Mouse (Mus musculus): ENCODE results near the gene Psen2.

Gene Psen2

GRCm38 (mm10) chr1:180263364-180263997 is at the start of gene Psen2:
TSS of gene Psen2 (minus strand) at chr1:180263438.
- no peak for DNase-seq (ENCODE audit: low spot score in 2 of 2)

GRCm38 (mm10) chr1:180312792-180313311 is 49.6 kb upstream of the Psen2 start:
- no peak for DNase-seq (ENCODE audit: low spot score in 2 of 2)

- DNase-seq (ENCODE audit: low spot score in 2 of 2) = no peak
These were observed 49.0 kb upstream of the Psen2 start for GRCm38 (mm10) chr1:180312286-180312685.

- DNase-seq (ENCODE audit: low spot score in 2 of 2) = no peak
These were observed 45.7 kb upstream of the Psen2 start for GRCm38 (mm10) chr1:180308897-180309296.

GRCm38 (mm10) chr1:180307661-180308060 is 44.4 kb upstream of the Psen2 start:
- DNase-seq (ENCODE audit: low spot score in 2 of 2) = no peak

GRCm38 (mm10) chr1:180306889-180307288 is 43.7 kb upstream of the Psen2 start:
- DNase-seq (ENCODE audit: low spot score in 2 of 2) = no peak

GRCm38 (mm10) chr1:180303600-180303999 is 40.4 kb upstream of the Psen2 start:
- DNase-seq (ENCODE audit: low spot score in 2 of 2) = no peak

- DNase-seq (ENCODE audit: low spot score in 2 of 2) = no peak
These were observed 39.2 kb upstream of the Psen2 start for GRCm38 (mm10) chr1:180302253-180303120.

GRCm38 (mm10) chr1:180300997-180301396 is 37.8 kb upstream of the Psen2 start:
- no peak for DNase-seq (ENCODE audit: low spot score in 2 of 2)

GRCm38 (mm10) chr1:180300292-180300691 is 37.1 kb upstream of the Psen2 start:
- no peak for DNase-seq (ENCODE audit: low spot score in 2 of 2)

GRCm38 (mm10) chr1:180299697-180300096 is 36.5 kb upstream of the Psen2 start:
- DNase-seq (ENCODE audit: low spot score in 2 of 2) = no peak

GRCm38 (mm10) chr1:180296088-180296487 is 32.9 kb upstream of the Psen2 start:
- DNase-seq (ENCODE audit: low spot score in 2 of 2) = no peak

GRCm38 (mm10) chr1:180290358-180290757 is 27.1 kb upstream of the Psen2 start:
- DNase-seq (ENCODE audit: low spot score in 2 of 2) = no peak

GRCm38 (mm10) chr1:180289788-180290187 is 26.6 kb upstream of the Psen2 start:
- no peak for DNase-seq (ENCODE audit: low spot score in 2 of 2)

- no peak for DNase-seq (ENCODE audit: low spot score in 2 of 2)
These were observed 25.7 kb upstream of the Psen2 start for GRCm38 (mm10) chr1:180288872-180289468.

GRCm38 (mm10) chr1:180288227-180288626 is 25.0 kb upstream of the Psen2 start:
- DNase-seq (ENCODE audit: low spot score in 2 of 2) = no peak

GRCm38 (mm10) chr1:180286081-180286831 is 23.0 kb upstream of the Psen2 start:
- no peak for DNase-seq (ENCODE audit: low spot score in 2 of 2)

- DNase-seq (ENCODE audit: low spot score in 2 of 2) = no peak
These were observed 20.9 kb upstream of the Psen2 start for GRCm38 (mm10) chr1:180283813-180284768.

- DNase-seq (ENCODE audit: low spot score in 2 of 2) = no peak
These were observed 19.3 kb upstream of the Psen2 start for GRCm38 (mm10) chr1:180282581-180282980.

GRCm38 (mm10) chr1:180279648-180280047 is 16.4 kb upstream of the Psen2 start:
- DNase-seq (ENCODE audit: low spot score in 2 of 2) = no peak

GRCm38 (mm10) chr1:180277563-180277962 is 14.3 kb upstream of the Psen2 start:
- DNase-seq (ENCODE audit: low spot score in 2 of 2) = no peak

Data from right cerebral cortex, adult 2 months (tissue).